Mouse (Mus musculus) monocyte, adult 5-6 weeks (primary cell): ENCODE data around the gene Jarid2. TPM values are rescaled to one million over a fixed set of nuclear protein-coding genes. Genes with fewer than 3 reads are reported as not detected.

Experiments used
- ATAC-seq: fragments of 153-309, 156-312 bp; replicated peaks from 2 replicates; pipeline ENCODE4 v1.8.0; 2017; ENCODE audit warnings: mild to moderate bottlenecking; ENCODE audit not compliant: low TSS enrichment, insufficient number of reproducible peaks, severe bottlenecking, poor library complexity, low FRiP score
- total RNA-seq: library from RNA; stranded (forward); fragments of 200-1000, 200-491, 200-594 nt; gene quantifications from 3 replicates; pipeline ENCODE4 v1.2.3, GENCODE M21; 2017

Gene Jarid2
- total RNA-seq, 1 experiment from 2014 or later: 77.6 TPM

DNA sequence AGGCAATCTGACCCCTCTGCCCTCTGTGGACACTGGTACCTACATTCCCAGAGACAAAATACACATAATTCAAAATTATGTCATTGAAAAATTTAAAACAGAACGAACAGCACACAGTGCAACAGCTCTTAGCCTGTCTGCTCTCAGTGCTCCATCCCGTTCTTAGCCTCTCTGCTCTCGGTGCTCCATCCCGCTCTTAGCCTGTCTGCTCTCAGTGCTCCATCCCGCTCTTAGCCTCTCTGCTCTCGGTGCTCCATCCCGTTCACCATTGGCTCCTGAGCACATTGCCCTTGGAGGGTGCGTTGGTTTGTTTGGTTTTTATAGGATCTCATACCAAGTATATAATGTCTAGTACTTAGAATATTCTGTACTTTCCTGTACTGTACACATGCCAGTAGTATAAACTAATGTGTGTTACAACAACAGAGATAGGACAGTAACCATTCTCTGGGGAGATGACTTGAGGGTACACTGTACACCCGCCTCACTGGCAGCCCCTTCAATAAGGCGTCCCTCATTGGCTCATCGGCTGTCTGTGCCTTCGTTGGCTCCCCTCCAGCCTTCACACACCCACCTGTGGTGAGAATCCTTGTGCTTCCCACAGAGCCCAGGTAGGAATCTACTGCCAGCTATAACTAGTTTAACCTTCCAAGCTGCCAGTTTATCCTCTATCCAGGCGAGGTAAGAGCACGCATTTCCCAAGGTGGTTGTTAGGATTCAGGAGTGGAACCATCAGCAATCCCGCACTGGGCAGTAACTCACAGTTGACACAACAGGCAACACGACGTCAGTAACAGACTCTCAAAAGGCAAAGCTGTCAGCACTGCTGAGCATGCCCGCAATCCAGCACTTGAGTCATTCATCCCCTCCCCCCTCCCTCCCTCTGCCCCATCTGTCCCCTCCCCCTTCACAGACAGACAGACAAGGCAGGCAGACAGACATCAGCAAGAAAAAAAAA is 203.3 kb downstream of the Jarid2 start:
- no peak for ATAC-seq

DNA sequence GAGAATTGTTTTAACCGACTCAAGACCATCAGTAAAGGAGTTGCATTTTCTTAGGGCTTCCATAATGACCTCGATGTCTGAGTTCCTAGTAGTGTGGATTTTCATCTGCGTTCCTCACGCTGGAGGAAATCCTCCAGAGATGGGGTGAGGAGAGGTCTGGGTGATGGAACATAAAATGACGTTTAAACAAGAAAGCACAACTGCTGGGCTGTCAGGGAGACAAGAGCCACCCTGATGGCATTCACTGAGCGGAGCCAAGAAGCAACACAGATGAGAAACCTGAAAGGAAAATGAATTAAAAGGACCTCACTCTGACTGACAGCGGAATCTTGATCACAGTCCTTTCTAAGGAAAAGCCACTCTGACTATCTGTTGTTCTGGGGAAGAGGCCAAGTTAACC is 204.3 kb downstream of the Jarid2 start:
- no peak for ATAC-seq

DNA sequence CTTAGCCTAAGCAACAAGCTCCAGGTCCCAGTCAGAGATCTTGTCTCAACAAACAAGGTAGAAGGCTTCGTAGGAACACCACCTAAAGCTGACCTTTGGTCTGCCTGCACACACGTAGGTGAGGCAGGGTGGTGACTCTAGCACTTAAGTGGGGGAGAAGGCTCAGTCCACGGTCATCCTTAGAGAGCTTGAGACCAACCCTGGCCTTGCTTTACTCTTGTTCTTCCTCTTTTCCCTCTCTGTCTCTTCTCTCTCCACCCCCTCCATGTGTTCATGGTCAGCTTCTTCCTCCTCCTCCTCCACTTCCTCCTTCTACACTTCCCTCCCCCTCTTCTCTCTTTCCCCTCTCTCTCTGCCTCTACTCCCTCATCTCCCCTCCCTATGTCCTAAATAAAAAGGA is 208.4 kb downstream of the Jarid2 start:
- peak; percentile 65; the same call in 1 of the 2 replicates for ATAC-seq

GRCm38 (mm10) chr13:44939326-44940035 is 210.2 kb downstream of the Jarid2 start:
- ATAC-seq: no peak

- ATAC-seq: no peak
Observed at GRCm38 (mm10) chr13:44943618-44944017, 214.3 kb downstream of the Jarid2 start.

DNA sequence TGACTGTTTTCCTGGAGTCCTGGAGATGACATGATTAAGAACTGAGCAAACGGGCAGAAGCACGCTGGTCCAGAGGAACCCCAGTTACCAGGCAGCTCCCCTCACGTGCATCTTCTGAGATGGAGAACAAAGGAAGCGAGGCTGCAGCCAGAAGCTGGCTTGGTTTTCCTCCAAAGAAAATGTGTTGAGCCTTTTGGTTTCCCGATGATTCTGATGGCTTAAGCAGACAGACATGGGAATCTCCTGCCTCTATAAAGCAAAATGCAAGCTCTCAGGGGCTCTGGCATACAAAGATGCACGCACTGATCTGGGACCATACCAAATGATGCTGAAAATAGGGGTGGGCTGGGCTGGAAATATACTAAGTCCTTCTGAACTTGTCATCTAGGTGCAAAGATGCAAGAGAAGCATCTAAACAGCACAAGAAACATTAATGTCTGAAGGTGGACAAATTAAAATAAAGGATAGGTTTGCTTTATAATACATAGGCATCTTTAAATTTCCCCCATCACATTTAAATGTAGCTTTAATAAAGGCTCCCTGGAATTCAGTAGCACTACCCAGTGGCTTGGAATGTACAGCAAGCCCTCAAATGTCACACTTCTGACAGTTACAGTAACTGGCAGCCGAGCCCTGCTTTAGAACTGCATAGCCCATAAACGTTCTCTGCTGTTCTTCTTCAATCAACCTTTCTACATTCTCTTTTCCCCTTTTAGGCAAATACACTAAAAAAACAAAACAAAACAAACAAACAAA is 217.8 kb downstream of the Jarid2 start:
- ATAC-seq: no peak

- no peak for ATAC-seq
Observed at GRCm38 (mm10) chr13:44948320-44949250, 219.3 kb downstream of the Jarid2 start.

DNA sequence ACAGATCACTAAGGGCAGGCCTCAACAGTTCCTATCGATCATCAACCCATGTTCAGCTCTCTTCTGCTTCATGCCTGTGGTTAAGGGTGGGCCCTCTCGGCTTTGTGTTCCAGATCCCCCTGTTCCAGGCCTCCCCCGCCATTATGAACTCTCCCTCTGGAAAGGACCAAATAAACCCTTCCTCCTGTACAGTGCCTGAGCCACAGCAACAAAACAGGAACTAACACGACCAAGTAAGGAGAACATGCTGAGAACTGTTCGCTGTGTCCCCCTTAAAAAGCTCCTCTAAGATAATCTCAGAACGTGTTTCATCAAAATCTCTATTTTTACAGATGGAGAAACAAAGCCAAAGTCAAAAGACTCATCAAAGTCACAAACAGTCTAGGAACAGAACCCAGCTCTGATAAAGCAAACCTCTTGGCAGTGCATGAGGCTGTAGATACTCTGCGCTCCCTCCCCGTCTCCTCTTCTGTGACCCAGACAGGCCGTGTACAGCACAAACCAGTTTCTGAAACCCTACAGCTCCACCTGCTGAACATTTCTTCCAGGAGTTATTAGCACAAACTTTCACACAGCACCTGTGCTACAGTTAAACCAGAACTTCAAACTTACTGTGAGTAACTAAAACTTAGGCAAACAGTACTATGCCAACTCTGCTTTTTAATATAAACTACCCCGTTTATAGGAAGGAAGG is 223.3 kb downstream of the Jarid2 start:
- no peak for ATAC-seq

DNA sequence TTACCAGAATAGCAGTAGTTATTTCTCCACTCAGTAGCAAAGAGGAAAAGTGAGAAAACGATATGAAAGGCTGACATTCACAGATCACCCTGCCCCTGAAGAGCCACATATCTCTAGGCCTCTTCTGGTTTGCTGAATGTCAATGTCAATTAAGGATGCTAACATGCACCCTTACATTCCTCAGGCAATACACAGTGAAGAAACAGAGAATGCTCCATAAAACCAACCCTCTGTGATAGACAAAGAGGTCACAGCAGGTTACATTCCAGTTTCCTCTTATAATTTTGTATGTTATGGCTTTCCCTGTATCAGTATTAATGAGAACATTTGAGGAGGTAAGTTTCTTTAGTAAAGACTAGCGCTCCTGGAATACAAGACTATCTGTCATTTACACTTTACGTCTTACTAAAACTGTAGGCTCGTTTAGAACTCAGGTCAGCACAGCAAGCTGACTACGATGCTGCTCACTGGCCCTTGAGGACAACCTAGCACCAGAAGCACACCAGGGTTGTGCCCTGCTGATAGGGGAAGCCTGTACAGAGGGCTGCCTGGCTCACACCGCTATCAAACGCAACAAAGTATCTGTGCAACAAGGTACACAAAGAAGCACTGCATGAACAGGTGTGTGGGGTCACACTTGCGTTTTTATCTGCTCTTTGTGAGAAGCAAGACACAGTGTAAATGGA is 224.4 kb downstream of the Jarid2 start:
- no peak for ATAC-seq

GRCm38 (mm10) chr13:44954232-44954568 is 224.9 kb downstream of the Jarid2 start:
- no peak for ATAC-seq

- no peak for ATAC-seq
Observed at GRCm38 (mm10) chr13:44955781-44956180, 226.5 kb downstream of the Jarid2 start.

DNA sequence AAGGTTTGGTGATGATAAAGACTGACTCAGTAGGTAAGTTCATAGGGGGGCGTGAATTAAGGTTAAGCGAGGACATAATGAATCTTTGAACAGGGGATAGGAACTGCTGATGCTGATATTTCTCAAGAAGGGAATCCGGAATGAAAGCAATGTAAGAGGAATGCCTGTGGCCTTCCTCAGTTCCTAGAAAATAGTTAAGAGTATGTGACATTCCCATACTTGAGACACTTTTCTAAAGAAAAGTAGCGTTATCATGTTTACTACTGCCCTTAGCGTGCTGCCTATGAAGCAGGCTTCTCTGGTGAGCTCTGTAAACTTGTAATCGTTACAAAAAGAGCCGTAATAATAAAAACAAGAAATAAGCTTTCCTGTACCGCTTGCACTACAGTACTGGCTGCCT is 227.8 kb downstream of the Jarid2 start:
- ATAC-seq: no peak

DNA sequence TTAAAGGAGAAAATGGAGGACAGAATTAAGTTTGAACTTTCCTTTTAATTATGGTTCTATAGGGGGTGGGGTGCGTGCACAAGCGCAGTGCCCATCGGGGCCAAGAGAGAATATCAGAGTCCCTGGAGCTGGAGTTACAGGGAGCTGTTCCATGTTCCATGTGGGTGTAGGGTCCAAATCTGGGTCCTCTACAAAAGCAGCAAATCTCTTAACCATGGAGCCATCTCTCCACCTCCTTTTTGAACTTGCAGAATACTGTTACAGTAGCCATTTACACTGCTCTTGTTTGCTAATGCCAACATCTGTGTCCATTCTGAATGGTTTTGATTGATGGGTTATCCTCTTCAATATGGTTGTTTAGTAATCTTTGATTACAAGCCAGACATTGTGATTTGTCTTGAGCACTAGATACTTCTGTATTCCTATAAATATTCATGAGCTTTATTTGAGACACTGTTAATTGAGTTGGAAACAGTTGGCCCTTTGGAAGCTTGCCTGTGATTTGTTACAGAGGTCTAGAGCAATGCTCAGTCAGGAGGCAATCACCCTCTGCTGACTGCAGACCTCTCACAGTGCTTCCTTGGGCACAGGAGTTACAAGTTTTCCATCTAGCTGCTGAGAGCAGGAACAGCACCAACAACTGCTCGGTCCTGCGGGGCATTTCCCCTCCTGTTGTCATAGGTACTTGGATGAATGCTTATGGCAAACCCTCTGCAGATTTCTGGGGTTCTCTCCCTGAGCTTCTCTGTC is 231.4 kb downstream of the Jarid2 start:
- no peak for ATAC-seq
